Mouse (Mus musculus): ENCODE measurements around the gene Stx8. TPM values are rescaled to one million over a fixed set of nuclear protein-coding genes. Genes with fewer than 3 reads are reported as not detected.

The Stx8 gene
- 12.3 and 29.1 TPM in 2 replicates for total RNA-seq (2017)

- ATAC-seq (replicated peaks in 1 of 2; ENCODE audit: insufficient read depth in 1 of 2, low FRiP score in 2 of 2, low TSS enrichment in 1 of 2, low read depth in 1 of 2, poor library complexity in 2 of 2, severe bottlenecking in 2 of 2) = peak; percentile 92 to 94
Measured at GRCm38 (mm10) chr11:67965905-67966878, at the start of gene Stx8. Stx8 (plus strand) TSS chr11:67966193.

GRCm38 (mm10) chr11:67917126-67917525, 48.9 kb upstream of the Stx8 start:
- ATAC-seq (replicated peaks in 1 of 2; ENCODE audit: insufficient read depth in 1 of 2, low FRiP score in 2 of 2, low TSS enrichment in 1 of 2, low read depth in 1 of 2, poor library complexity in 2 of 2, severe bottlenecking in 2 of 2) = no peak

GRCm38 (mm10) chr11:67919593-67919992, 46.4 kb upstream of the Stx8 start:
- ATAC-seq (replicated peaks in 1 of 2; ENCODE audit: insufficient read depth in 1 of 2, low FRiP score in 2 of 2, low TSS enrichment in 1 of 2, low read depth in 1 of 2, poor library complexity in 2 of 2, severe bottlenecking in 2 of 2) = no peak

- ATAC-seq (replicated peaks in 1 of 2; ENCODE audit: insufficient read depth in 1 of 2, low FRiP score in 2 of 2, low TSS enrichment in 1 of 2, low read depth in 1 of 2, poor library complexity in 2 of 2, severe bottlenecking in 2 of 2) = no peak
Measured at GRCm38 (mm10) chr11:67920226-67920960, 45.6 kb upstream of the Stx8 start.

- ATAC-seq (replicated peaks in 1 of 2; ENCODE audit: insufficient read depth in 1 of 2, low FRiP score in 2 of 2, low TSS enrichment in 1 of 2, low read depth in 1 of 2, poor library complexity in 2 of 2, severe bottlenecking in 2 of 2) = peak in 1 of 2 experiments; percentile 9; a peak in 1 of 4 replicates
Measured at GRCm38 (mm10) chr11:67921091-67921826, 44.7 kb upstream of the Stx8 start.

GRCm38 (mm10) chr11:67921827-67922754, 43.9 kb upstream of the Stx8 start, which contains the start of gene Usp43:
Usp43 (minus strand) TSS chr11:67922153.
- no peak for ATAC-seq (replicated peaks in 1 of 2; ENCODE audit: insufficient read depth in 1 of 2, low FRiP score in 2 of 2, low TSS enrichment in 1 of 2, low read depth in 1 of 2, poor library complexity in 2 of 2, severe bottlenecking in 2 of 2)

- peak; percentile 83 for ATAC-seq (replicated peaks in 1 of 2; ENCODE audit: insufficient read depth in 1 of 2, low FRiP score in 2 of 2, low TSS enrichment in 1 of 2, low read depth in 1 of 2, poor library complexity in 2 of 2, severe bottlenecking in 2 of 2)
Measured at GRCm38 (mm10) chr11:67922755-67923125, 43.3 kb upstream of the Stx8 start.

GRCm38 (mm10) chr11:67923720-67924119, 42.3 kb upstream of the Stx8 start:
- no peak for ATAC-seq (replicated peaks in 1 of 2; ENCODE audit: insufficient read depth in 1 of 2, low FRiP score in 2 of 2, low TSS enrichment in 1 of 2, low read depth in 1 of 2, poor library complexity in 2 of 2, severe bottlenecking in 2 of 2)

GRCm38 (mm10) chr11:67925000-67925399, 41.0 kb upstream of the Stx8 start:
- ATAC-seq (replicated peaks in 1 of 2; ENCODE audit: insufficient read depth in 1 of 2, low FRiP score in 2 of 2, low TSS enrichment in 1 of 2, low read depth in 1 of 2, poor library complexity in 2 of 2, severe bottlenecking in 2 of 2) = no peak

- ATAC-seq (replicated peaks in 1 of 2; ENCODE audit: insufficient read depth in 1 of 2, low FRiP score in 2 of 2, low TSS enrichment in 1 of 2, low read depth in 1 of 2, poor library complexity in 2 of 2, severe bottlenecking in 2 of 2) = no peak
Measured at GRCm38 (mm10) chr11:67926348-67927055, 39.5 kb upstream of the Stx8 start.

- no peak for ATAC-seq (replicated peaks in 1 of 2; ENCODE audit: insufficient read depth in 1 of 2, low FRiP score in 2 of 2, low TSS enrichment in 1 of 2, low read depth in 1 of 2, poor library complexity in 2 of 2, severe bottlenecking in 2 of 2)
Measured at GRCm38 (mm10) chr11:67932156-67932555, 33.8 kb upstream of the Stx8 start.

GRCm38 (mm10) chr11:67948229-67948628, 17.8 kb upstream of the Stx8 start:
- ATAC-seq (replicated peaks in 1 of 2; ENCODE audit: insufficient read depth in 1 of 2, low FRiP score in 2 of 2, low TSS enrichment in 1 of 2, low read depth in 1 of 2, poor library complexity in 2 of 2, severe bottlenecking in 2 of 2) = no peak

GRCm38 (mm10) chr11:67949475-67949874, 16.5 kb upstream of the Stx8 start:
- peak in 1 of 2 experiments; percentile 46; a peak in 2 of 4 replicates for ATAC-seq (replicated peaks in 1 of 2; ENCODE audit: insufficient read depth in 1 of 2, low FRiP score in 2 of 2, low TSS enrichment in 1 of 2, low read depth in 1 of 2, poor library complexity in 2 of 2, severe bottlenecking in 2 of 2)

GRCm38 (mm10) chr11:67953604-67954003, 12.4 kb upstream of the Stx8 start:
- ATAC-seq (replicated peaks in 1 of 2; ENCODE audit: insufficient read depth in 1 of 2, low FRiP score in 2 of 2, low TSS enrichment in 1 of 2, low read depth in 1 of 2, poor library complexity in 2 of 2, severe bottlenecking in 2 of 2) = no peak

- ATAC-seq (replicated peaks in 1 of 2; ENCODE audit: insufficient read depth in 1 of 2, low FRiP score in 2 of 2, low TSS enrichment in 1 of 2, low read depth in 1 of 2, poor library complexity in 2 of 2, severe bottlenecking in 2 of 2) = no peak
Measured at GRCm38 (mm10) chr11:67954413-67954812, 11.6 kb upstream of the Stx8 start.

- no peak for ATAC-seq (replicated peaks in 1 of 2; ENCODE audit: insufficient read depth in 1 of 2, low FRiP score in 2 of 2, low TSS enrichment in 1 of 2, low read depth in 1 of 2, poor library complexity in 2 of 2, severe bottlenecking in 2 of 2)
Measured at GRCm38 (mm10) chr11:67964110-67964509, 1.9 kb upstream of the Stx8 start.
